Mouse (Mus musculus): ENCODE results near the gene Wnt7b. TPM values are rescaled to one million over a fixed set of nuclear protein-coding genes. Genes with fewer than 3 reads are reported as not detected.

Wnt7b gene
- polyA plus RNA-seq, 1 experiment, result not detected

DNA sequence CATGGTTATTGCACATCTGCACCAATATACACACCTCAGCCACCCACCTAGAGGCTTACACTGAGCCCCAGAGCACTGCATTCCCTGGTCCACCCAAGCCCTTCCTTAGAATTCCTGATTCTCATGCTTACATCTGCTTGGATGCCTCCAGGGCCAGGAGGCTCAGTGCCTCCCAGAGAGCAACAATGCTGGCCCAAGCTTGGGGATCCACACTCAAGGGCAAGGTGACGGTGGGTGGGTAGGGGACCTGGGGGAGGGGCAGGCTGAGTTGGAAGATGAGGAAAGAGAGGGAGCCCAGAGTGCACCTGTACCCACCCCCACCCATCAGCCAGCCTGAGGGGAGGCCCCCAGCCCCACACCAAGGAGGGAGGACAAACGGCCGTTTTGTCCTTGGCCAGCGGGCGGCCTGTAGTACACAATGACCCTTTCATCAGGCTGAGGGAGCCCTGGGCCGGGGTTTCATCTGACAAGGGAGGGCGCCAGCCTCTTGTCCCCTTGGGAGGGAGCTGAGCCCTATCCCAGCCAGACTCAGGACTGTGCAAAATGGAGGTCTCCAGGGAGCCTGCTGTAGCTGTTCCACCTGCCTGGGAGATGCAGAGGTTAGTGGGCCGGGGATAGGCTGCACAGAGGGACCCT is 9.5 kb downstream of the Wnt7b start:
- Histone ChIP-seq H3K27ac (ENCODE audit: insufficient read depth, low read depth, low read length) (no peak overlapping the region), H3K4me3 (ENCODE audit: insufficient read depth, low read length) (no peak overlapping the region), H3K4me1 (ENCODE audit: control insufficient read depth, insufficient read depth, low read length) (no peaks in the 10 kb centered on the region)
- no peak for TF ChIP-seq CTCF (IDR thresholded peaks at IDR 0.05; ENCODE audit: low read depth, low read length)
- TF ChIP-seq POLR2A (IDR thresholded peaks at IDR 0.05; ENCODE audit: borderline replicate concordance, low read depth, low read length), result no peak

DNA sequence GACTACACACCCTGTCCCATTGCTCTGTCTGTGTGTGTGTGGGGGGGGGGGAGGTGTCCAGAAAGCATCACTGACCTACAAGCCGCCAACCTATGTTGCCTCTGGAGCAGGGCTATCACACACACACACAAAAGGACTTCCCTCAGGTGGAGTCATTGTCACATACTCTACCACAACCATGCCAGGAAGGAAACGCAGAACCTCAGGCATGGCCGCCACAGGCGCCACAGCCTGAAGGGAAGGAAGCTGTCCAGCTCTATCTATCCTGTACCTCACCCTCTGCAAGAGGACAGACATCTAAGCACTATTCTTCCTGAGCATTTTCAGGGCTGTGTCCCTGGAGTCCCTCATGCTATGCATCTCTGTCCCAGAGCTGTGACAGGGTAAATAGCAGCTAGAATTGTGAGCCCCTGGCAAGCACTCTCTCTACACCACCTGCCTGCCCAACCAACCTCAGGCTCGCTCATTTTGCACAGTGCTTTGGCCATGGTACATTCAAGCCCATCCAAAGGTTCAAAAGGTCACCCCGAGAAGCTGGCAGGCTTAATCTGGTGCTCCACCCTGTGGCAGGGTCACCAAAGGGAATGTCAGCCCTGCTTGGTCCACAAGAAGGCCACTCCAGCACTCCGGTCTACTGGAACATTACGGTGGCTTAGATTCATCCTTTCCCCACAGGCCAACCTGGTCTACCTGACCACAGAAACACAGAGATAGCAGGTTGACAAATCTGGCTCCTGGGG is 12.1 kb downstream of the Wnt7b start:
- no peak for TF ChIP-seq POLR2A (IDR thresholded peaks at IDR 0.05; ENCODE audit: borderline replicate concordance, low read depth, low read length)
- no peak for TF ChIP-seq CTCF (IDR thresholded peaks at IDR 0.05; ENCODE audit: low read depth, low read length)
- Histone ChIP-seq H3K4me3 (ENCODE audit: insufficient read depth, low read length) (no peak overlapping the region), H3K27ac (ENCODE audit: insufficient read depth, low read depth, low read length) (no peak overlapping the region), H3K4me1 (ENCODE audit: control insufficient read depth, insufficient read depth, low read length) (no peaks in the 10 kb centered on the region)

DNA sequence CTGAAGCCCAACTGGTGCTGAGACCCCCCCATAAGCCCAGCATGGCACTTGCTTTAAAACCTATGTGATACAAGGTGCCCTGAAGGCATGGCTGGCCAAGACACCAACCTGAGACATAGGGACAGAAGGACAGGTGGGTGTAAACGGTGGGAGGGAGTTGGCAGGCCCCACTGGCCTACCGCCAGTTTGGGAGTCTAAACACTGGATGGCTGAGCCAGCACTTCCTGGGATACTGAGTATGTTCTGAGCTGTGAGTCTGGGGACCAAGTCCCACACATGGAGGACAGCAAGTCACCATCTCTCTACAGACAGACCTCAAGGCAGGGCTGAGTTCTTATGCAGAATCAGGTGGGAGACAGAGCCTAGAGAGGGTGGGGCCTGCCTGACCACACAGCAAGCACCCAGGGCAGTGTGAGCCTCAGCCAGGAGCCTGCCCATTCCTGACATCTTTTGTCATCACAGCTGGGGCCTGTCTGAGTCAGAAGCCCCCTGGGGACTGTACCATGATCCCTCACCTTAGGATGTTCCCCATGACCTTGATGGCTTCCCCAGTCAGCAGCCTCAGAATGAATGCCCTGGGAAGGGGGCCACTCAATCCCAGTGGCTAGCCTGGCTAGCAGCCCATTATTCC is 13.0 kb downstream of the Wnt7b start:
- TF ChIP-seq CTCF (IDR thresholded peaks at IDR 0.05; ENCODE audit: low read depth, low read length) (no peak), POLR2A (IDR thresholded peaks at IDR 0.05; ENCODE audit: borderline replicate concordance, low read depth, low read length) (no peak)
- Histone ChIP-seq H3K4me3 (ENCODE audit: insufficient read depth, low read length) (no peak overlapping the region), H3K27ac (ENCODE audit: insufficient read depth, low read depth, low read length) (no peak overlapping the region), H3K4me1 (ENCODE audit: control insufficient read depth, insufficient read depth, low read length) (no peaks in the 10 kb centered on the region)

DNA sequence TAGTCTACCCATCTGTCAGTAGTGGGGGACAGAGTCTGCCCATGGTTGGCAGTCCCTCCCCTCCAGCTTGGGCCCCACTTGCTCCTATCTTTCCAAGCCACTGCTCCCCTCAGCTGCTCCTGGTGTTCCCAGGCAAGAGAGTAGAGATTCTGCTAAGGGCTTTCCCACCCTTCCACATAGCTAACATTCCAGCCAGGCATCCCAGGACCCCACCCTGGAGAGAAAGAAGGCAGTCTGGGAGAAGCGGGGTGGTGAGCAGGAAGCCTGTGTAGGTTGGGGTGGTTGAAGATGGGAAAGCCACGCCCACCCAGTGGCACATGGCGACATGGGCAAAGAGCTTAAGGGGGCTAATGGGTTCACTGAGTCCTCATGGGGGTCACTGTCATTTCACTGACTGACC is 13.9 kb downstream of the Wnt7b start:
- H3K4me1 ChIP-seq (ENCODE audit: control insufficient read depth, insufficient read depth, low read length), result no peaks in the 10 kb centered on the region
- TF ChIP-seq POLR2A (IDR thresholded peaks at IDR 0.05; ENCODE audit: borderline replicate concordance, low read depth, low read length) (no peak), CTCF (IDR thresholded peaks at IDR 0.05; ENCODE audit: low read depth, low read length) (no peak)
- H3K27ac ChIP-seq (ENCODE audit: insufficient read depth, low read depth, low read length), result no peak overlapping the region

DNA sequence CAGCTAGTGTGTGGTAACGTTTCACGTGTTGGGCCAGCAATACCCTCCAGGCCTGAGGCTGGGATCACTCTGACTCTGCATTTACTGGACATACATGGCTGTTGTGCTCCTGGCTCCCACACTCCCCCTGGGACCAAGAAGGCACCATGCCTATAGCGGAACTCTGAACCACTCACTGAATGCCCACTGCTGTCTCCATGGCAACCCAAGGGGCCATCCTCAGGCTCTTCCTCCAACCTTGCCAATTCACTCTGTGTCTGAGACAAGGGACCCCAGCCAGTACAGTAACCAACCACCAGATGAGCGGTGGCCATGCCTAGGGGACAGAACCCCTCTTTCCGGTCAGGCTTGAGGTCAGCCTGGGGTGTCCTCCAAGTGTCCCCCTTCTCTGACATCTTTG is 17.3 kb downstream of the Wnt7b start:
- TF ChIP-seq CTCF (IDR thresholded peaks at IDR 0.05; ENCODE audit: low read depth, low read length) (no peak), POLR2A (IDR thresholded peaks at IDR 0.05; ENCODE audit: borderline replicate concordance, low read depth, low read length) (no peak)

More for the DNA sequence above, 13.9 kb downstream of the Wnt7b start:
- H3K4me3 ChIP-seq (ENCODE audit: insufficient read depth, low read length), result no peak overlapping the region

DNA sequence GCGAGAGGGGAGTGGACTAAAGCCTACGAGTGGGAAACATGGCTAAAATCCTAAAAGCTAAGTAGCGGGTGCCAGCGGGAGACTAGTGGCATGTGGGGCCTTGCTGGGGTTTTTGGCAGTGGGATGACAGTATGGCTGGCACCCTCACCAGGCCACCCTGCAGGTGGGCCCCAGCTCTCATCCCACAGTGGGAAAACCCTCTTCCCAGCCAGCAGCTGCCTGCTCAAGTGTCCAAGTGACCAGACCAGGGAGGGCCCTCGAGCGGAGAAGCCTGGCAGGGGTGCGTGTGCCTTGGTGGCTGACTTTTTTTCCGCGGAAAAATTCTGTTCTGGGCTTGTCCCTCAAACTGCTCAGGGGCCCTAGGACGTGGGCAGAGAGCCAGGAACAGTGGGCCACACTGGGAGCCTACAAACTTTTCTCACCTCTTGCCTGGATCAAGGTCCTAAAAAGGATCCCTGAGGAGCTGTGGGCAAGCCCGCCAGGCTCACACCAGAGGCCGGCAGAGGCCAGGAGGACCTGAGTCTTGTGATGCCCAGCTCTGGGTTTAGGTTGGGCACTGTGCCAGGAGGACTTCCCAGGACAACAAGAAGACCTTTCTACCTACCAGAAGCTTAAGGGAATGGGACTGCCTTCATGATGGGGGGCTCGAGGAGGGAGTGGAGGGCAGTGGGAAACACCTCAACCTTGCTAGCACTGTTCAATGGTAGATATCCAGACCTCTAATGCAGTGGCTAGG is 18.1 kb downstream of the Wnt7b start:
- TF ChIP-seq POLR2A (IDR thresholded peaks at IDR 0.05; ENCODE audit: borderline replicate concordance, low read depth, low read length) (no peak), CTCF (IDR thresholded peaks at IDR 0.05; ENCODE audit: low read depth, low read length) (no peak)
- Histone ChIP-seq H3K27ac (ENCODE audit: insufficient read depth, low read depth, low read length) (no peak overlapping the region), H3K4me3 (ENCODE audit: insufficient read depth, low read length) (no peak overlapping the region), H3K4me1 (ENCODE audit: control insufficient read depth, insufficient read depth, low read length) (no peaks in the 10 kb centered on the region)

More for the DNA sequence above, 17.3 kb downstream of the Wnt7b start:
- Histone ChIP-seq H3K4me3 (ENCODE audit: insufficient read depth, low read length) (no peak overlapping the region), H3K4me1 (ENCODE audit: control insufficient read depth, insufficient read depth, low read length) (no peaks in the 10 kb centered on the region), H3K27ac (ENCODE audit: insufficient read depth, low read depth, low read length) (no peak overlapping the region)

DNA sequence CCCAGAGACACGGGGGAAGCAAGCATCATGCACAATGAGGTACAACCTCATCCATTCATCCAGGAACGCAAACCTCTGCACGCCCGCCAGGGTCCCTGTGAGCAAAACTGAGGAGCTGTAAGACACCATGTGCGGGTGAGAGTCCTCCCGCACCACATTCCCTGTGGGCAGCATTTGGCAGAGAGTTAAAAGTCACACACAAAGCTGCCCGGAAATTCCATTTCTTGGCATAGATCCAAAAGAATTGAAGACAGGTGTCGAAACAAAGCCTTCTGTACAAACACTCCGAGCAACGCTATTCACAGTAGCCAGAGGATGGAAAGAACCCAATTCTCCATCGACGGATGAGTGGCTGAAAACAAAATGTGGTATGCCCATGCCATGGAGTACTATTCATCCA is 20.3 kb downstream of the Wnt7b start:
- Histone ChIP-seq H3K4me1 (ENCODE audit: control insufficient read depth, insufficient read depth, low read length) (no peaks in the 10 kb centered on the region), H3K27ac (ENCODE audit: insufficient read depth, low read depth, low read length) (no peak overlapping the region), H3K4me3 (ENCODE audit: insufficient read depth, low read length) (no peak overlapping the region)
- no peak for TF ChIP-seq CTCF (IDR thresholded peaks at IDR 0.05; ENCODE audit: low read depth, low read length)
- no peak for TF ChIP-seq POLR2A (IDR thresholded peaks at IDR 0.05; ENCODE audit: borderline replicate concordance, low read depth, low read length)

DNA sequence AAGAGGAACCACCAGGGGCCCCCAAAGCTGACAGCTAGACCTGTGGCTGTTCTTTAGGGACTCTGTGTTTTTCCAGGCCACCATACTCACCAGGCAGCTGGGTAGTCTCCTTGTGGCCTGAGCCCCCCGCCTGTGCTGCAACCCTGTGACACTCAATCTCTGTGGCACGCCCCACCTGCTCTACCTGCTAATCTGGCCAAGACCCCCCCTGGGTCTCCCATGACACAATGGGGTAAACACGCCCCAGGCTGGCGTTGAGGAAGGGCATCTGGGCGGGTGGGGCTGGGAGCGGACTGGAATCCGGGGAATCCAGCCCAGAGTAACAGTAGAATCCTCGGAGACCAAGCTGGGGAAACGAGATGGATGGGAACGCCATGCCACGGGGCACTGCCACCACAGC is 21.4 kb downstream of the Wnt7b start:
- H3K4me3 ChIP-seq (ENCODE audit: insufficient read depth, low read length), result no peak overlapping the region
- H3K27ac ChIP-seq (ENCODE audit: insufficient read depth, low read depth, low read length), result no peak overlapping the region
- no peaks in the 10 kb centered on the region for H3K4me1 ChIP-seq (ENCODE audit: control insufficient read depth, insufficient read depth, low read length)
- TF ChIP-seq CTCF (IDR thresholded peaks at IDR 0.05; ENCODE audit: low read depth, low read length) (no peak), POLR2A (IDR thresholded peaks at IDR 0.05; ENCODE audit: borderline replicate concordance, low read depth, low read length) (no peak)

DNA sequence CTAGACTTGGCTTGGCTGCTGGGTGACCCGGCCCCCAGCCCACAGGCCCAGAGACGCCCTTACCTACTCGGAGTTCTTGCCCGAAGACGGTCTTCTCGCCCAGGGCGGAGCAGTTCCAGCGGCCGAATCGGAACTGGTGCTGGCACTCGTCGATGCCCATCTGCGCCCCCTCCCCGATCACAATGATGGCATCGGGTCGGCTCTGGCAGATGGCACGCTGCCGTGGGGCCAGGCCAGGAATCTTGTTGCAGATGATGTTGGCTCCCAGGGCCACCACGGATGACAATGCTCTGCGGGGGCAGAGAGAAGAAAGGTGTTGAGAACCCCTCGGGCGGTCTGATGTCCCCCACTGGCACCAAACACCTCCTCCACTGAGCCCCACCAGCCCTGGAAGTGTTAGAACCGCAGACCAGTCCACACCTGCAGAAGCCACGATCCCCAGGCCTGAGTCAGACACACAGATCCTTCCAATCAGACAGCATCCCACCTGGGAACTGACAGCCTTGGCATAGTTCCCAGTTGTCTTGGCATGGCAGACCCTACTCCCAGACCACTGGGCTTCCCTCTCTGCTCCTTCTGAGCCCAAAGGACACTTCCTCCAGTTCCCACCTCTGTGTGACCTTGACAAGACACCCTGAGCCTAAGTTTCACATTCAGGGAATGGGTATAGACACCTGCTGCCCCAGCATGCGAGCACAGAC is 23.3 kb downstream of the Wnt7b start:
- H3K4me1 ChIP-seq (ENCODE audit: control insufficient read depth, insufficient read depth, low read length), result no peaks in the 10 kb centered on the region
- no peak for TF ChIP-seq POLR2A (IDR thresholded peaks at IDR 0.05; ENCODE audit: borderline replicate concordance, low read depth, low read length)
- TF ChIP-seq CTCF (IDR thresholded peaks at IDR 0.05; ENCODE audit: low read depth, low read length), result no peak
- H3K4me3 ChIP-seq (ENCODE audit: insufficient read depth, low read length), result no peak overlapping the region
- H3K27ac ChIP-seq (ENCODE audit: insufficient read depth, low read depth, low read length), result no peak overlapping the region
